Mouse (Mus musculus) hindlimb bud, embryonic 11.5 days (tissue): ENCODE measurements at regions not wholly inside any gene's neighbourhood (a gene's known extent, or its start where the extent isn't known, plus 50 kb on each side); places are given as distances from the start of the nearest gene placed in this dataset.
"Not testable (repeated sequence)": the region's sequence is repeated elsewhere in the genome, so short reads cannot be mapped to it uniquely, and the experiment has no call there.

ENCODE experiments used
- DNase-seq: peaks from one replicate; pipeline ENCODE4 v3.0.0-alpha.2; 2012; ENCODE audit warnings: low read depth, low spot score; ENCODE audit errors: extremely low spot score

DNA sequence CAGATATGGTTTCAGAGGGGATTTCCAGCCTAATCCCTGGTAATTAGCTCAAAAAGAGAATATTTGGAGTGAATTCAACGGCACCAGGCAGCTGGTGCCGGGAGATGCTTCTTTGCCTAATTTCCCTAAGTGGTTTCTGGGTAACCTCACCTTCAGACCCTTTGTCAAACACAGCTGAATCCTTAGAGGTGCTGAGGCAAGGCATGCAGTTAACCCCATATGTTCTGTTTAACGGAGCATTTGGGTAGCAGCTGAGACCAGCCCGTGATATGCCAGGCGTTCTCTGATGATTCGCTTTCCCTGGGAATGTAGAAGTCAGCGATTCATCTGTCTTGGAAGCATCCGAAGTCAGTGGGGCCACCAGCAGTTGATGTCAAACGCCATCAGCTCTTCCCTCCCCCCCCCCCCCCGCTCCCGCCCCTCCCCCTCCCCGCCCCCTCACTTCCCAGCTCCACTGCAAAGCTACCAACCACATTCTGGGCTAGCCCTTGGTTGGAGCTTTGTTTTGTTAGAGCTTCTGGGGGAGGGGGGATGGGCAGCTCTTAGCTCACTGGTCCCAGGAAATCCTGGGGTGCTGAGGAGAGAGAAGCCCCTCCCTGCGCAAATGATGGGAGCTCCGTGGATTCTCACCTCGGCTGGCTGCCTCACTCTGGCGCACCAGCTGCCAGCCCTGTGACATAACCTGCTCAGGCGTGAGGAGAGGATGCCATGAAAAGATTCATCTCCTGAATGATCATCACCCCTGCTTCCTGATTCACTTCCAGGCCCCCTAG lies 214.5 kb upstream of the Gm10131 start:
- no peak for DNase-seq

DNA sequence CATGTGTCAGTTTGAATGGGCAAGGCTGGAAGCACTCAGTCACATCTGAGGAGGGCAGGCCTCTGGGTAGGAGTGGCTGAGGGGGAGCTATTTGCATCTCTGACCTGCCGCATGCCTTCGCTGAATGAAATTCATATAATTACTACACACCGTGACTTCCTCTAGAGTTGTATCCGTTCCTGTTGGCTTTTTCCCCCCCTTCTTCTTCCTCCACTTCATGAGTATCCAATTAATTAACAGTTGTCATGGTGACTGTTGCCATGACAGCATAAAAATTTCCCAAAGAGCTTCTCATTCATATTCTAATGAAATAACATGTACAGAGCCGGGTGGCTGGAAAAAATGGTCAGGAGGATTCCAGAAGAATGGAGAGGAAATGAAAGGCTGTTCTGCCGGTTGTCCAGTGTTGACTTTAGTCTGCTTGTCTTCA lies 208.6 kb upstream of the Gm10131 start:
- no peak for DNase-seq

DNA sequence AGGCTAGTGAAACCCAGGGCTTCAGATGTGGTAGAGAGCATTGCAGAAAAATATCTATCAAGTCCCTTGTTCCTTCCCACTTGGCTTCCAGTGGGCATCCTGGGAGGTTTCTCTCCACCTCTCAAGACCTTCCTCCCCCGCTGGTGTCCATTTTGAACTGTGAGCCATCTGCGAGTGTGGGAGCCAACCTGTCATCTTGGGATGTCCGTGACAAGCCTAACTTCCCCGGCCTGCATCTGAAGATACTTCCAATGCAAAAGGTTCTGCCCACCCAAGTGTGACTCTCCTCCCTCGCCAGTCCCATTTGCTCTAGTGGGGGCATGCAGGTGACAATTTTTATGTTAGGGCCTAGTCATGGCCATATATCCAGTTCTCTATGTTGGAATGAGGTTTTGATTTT lies 208.2 kb upstream of the Gm10131 start:
- no peak for DNase-seq

DNA sequence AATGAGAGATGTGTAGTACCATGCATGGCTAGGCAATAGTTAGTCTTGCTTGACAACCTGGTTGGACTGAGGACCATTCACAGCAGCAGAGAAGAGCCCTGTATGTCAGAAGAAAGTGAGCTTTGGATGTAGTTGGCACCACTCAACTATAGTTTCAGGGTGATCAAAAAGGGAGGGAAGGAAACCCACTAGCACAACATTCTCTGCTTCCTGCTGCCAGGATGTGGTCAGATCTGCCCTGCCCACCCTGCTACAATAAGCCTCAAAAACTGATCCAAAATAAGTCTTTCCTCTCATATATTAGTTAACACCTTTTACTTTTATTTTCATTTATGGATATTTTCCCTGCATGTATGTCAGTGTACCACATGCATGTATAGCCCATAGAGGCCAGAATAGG lies 203.7 kb upstream of the Gm10131 start:
- DNase-seq = no peak

DNA sequence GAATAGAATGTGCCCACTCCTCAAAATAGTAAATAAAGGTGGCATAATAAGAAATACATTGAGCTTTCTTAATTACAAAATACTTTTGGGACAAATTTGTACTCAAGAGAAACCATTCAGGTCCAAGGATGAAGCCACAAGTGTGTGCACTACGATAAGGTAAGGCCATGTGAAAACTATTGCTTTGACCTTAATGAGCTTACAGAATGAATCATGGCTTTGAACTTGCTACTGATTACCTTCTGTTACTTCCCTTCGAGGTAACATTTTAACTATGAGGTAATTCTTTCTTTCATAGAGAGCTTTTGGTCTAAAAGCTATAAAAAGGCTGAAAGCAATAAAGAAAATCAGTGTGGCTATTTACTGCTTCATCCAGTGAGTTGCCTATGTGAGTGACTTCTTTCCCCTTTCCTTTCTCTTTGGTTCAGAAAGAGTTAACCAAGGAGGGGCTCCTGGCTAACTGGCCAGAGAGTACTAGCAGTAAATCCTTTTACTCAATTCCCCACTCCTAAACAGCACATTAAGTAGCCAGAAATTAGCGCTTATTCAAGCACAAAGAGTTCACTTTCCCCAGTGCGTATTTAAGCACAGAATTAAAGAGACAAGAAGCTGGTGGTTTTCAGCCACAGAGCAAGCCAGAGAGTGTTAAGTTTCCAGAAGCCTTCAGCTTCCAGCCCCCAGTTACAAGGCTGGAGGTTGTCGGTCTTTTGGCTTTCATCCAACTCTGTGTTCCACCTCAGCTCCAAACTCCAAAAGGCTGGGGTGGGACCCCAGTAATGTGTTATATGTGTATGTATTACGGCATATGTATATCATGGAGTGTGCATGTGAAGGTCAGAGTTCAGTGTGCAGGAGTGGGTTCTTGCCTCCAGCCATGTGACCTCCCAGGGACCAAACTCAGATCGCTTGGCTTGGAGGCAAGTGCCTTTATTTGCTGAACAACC lies 194.3 kb upstream of the Gm10131 start:
- DNase-seq = no peak

DNA sequence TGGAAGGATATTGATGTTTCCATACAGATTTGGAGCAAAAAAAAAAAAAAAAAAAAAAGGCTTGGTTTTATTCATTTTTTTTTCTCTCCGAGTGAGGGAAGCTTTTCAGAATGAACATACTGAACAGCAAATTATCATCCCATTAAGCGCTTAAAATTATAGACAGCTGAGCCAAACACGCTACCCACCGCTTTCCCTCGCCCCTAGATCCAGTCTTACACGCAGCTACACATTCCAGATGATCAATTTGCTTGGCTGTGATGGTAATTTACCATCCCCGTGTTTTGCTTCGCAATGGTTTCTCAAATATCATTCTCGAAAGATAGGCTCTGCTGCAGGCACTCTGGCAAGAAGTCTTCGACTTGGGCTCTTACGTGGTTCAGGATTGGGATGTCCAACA lies 192.3 kb upstream of the Gm10131 start:
- no peak for DNase-seq

DNA sequence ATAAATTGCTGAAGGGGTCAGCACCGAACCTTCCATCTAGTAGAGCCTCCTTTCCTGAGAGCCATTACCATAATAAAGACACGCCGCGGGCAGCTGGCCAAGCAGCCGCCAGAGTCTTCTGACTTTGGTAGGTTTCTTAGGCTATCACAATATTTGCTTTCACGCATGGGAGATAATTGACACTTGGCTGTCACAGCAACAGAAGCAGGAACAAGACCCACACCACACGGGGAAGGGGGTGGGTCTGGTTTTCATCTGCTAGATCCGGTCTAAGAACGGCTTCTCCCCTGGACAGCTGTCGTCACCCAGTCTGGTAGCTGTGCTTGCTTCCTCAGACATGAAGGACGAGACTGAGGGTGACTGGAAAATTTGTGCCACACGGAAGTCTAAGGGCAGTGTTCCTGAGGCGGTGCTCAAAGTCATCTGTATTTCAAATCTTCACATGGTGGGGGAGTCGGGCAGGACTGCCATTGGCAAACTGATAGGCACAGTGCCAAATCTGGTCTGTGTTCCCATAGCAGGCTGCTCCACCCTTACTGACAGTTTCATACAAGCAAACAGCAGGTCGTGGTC lies 188.9 kb upstream of the Gm10131 start:
- DNase-seq = no peak

DNA sequence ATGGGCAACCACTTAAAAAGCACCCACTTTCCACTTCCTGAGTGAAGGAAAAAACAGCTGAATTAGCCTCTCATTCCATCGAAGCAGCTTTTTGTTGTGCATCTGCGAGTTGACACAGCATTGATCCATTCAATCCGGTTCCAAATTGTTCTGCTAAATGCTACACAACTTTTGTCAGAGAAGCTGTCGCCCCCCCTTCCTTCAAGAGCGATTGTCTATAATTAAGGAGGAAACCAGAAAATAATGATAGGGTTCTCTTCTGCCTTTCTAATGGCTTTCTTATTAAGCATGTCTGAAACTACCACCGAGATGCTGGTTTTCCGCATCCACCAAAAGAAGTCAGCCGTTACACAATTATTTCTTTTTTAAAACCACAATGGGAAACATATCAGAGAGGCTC lies 183.2 kb upstream of the Gm10131 start:
- DNase-seq = no peak

DNA sequence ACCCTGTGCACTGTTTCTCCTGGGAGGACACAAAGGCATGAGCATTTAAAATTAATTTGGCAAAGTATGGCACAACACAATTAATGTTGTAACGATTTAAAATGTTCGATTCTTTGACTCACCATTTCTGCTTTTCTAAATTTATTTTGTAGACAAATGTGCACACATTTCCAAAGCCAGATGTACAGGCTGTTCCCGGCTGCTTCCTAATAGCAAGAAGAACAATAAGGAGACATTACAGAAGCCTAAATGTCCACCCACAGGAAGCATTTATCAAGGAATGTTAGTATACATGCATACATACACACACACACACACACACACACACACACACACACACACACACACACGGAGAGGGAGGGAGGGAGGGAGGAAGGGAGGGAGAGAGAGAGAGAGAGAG lies 179.1 kb upstream of the Gm10131 start:
- no peak for DNase-seq

DNA sequence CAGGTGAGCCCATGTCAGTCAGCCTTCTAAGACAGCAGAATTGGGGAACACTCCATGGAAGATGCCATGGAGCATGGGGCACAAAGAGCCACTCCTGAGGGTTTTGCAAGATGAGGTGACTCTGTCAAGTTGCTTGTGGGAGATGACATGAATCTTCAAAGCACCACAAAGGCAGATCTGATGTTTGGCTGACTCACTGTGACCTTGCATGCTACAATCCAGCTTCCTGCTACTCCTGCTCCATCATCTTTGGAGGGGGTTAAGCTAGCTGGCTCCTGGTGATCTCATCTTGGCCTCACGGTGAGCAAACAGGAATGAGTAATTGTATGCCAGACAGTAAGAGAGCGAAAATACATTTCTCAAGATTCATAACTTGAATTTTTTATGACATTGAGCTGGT lies 176.3 kb upstream of the Gm10131 start:
- DNase-seq = no peak

DNA sequence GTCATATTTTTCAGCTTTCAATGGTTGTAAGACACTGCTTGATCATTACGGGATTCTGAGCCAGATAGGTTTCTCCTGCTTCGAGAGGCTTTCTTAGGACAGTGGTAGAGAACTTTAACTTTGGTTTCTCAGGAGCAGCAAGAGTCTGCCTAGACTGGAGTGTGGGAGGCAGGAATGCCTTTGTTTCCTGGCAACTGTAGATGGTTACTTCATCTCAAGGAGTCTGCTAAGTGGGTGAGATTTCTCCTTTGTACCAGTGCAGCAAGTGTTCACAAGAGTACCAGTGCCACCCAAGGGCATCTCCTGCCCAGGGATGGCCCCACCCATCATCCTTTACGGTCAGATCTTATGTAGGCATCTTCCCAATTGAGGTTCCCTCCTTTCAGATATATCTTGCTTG lies 173.0 kb upstream of the Gm10131 start:
- DNase-seq = no peak

DNA sequence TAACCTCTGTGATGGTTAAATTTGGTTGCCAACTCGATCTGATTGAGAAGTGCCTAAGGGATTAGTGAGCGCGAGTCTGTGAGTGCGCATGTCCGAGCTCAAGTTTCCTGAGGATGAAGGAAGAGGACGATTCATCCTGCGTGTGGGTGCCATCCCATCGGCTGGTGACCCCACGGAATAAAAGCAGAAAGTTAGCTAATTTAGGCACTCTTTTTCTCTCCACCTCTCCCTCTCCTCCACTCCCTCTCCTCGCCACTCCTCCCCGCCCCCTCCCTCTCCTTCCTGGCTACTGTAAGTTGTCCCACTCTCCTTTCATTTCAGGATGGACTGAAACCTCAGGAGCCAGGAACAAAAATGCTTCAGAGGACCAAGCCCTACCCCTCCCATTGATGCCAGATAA lies 168.9 kb upstream of the Gm10131 start:
- no peak for DNase-seq

DNA sequence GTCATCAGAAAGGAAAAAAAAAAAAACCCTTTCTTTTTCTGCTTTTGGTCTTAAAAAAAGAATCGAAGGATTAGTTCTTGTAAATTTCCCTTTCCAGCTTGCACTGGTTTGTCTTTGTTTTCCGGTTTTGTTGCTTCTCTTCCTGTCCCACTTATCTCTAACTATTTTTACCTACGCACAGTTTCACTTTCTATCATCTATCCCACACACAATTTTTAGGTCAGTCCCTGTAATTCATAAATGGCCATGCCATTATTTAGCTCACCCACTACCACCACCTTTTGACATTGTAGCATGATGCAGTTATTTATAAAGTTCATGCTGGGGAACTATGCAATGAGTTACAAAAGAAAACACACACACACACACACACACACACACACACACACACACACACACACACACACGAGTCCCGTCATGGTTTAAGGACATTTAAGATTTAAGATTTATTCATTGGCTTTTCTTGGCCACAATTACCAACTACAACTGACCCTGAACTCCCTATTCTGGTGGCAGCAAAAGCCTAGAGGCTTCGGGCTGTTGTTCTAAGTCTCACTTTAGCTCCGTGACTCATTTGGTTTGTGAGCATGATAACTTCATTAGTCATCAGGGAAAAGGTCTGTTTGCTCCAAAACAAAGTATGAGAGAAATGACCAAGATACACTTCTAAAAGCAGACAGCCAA lies 164.6 kb upstream of the Gm10131 start:
- DNase-seq = no peak

DNA sequence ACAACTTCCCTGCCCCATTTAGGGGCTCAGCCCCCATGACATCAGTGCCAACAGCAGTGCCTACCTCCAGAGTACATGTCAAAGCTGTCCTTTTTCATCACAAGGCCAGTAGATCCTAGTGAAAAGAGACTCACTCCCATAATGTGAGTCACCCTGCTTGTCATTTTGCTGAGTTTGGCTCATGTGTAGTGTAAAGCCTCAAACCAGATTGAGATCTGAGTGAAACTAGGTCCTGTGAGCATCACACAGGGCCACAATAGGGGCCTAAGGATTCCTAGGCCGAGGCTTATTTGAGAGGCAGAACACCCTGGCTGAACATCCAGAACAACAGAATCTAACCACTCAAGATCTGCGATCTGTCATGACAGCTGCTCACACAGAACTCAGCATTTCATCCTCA lies 163.3 kb upstream of the Gm10131 start:
- not testable (repeated sequence) for DNase-seq

DNA sequence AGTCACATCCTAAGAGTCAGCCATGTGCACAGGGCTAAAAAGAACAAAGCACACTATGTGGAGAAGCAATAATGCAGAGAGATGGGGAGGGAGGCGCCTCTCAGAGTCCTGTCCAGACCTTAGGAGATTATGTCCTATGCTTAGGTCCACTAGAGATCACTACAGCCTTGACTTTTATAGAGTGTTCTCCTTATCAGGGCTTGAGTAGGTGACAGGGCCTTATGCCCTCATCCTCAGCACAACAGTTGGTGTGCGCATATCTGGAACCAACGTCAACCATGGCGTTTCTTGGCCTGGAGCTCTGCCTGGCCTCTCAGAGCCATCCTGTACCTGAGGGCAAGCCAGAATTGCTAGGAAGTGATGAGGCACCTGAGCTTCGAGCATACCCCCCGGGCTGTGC lies 162.6 kb upstream of the Gm10131 start:
- DNase-seq = no peak

DNA sequence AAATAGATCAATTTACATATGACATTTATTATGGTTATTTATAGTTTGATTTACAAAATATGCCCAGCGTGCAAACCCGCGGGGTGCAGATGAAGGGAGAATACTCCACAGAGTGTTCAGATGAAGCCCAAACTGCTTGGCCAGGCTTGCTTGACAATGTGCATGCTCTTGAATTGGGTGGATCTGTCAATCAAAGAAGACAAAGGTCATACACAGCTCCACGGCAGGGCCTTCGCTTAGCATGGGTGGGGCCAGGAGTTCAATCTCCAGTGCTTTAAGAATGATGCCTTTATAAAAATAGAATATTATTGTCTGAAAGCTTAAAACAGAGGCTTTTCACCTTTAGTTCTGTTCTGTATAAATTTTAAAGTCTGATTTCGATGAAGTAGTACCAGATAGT lies 158.3 kb upstream of the Gm10131 start:
- DNase-seq = no peak

DNA sequence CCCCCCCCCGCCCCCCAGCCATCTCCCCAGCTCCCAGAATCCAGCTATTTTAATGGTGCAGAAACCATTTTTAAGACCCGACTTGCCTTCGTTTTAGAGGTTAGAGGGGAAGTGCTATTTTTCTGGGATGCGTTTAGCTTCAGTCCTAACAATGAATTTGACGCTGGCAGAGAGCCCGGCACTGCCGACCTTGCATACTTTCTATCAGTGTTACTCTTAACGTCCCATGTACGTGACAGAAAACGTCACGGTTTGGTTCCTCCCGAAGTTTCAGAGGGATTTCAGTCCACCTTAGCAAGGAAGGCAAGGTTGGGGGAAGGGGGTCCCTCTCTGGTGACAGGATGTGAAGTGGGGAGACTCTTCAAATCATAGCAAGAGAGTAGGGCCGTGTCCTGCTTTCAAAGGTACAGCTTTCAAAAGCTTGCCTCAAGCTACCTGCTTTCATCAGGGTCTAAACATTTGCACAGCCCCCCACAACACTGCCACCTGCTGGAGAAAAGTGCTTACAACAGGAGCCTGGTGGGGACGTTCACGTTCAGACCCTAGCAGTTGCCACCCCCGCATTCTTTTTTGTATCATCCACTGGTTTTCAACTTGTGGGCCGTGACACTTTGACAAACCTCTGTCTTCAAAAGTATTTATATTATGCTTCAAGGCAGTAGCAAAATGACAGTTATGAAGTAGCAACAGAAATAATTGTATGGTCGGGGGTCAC lies 157.4 kb upstream of the Gm10131 start:
- DNase-seq = no peak

DNA sequence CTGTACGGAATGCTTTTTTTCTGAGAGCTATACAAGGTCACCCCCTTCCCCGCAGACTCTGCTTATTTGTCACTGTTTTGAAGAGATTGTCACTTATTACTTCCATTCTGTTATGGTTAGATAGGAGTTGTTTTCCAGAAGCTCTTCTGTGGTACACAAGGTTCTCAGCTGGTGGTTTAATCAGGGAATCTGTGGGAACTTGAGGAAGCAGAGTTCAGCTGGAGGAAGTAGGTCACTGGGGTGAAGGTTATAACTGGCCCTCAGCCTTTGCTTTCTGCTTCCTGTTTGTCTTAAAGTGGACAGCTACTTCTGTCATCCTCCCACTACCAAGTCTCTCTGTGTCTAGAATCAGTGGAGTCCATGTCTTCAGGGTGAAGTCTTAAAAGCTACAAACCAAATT lies 143.4 kb upstream of the Gm10131 start:
- DNase-seq = no peak

DNA sequence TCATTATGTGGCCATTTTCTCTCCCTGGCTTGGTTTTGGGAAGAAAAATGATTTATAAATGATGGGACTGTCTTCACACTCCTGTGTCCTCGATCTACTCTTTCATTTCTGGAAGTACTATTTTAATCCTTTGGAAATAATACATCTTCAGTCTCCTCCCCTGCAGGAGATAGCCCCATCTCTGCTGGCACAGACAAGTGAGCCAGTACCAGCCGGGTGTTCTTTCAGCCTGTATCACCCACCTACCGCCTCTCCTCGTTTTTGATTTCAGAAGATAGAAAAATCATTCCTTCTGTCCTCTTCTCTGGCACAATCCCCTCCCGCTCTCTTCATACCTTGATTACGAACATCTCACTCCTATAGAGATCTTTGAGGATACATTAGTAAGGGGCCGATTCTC lies 140.4 kb upstream of the Gm10131 start:
- DNase-seq = no peak

DNA sequence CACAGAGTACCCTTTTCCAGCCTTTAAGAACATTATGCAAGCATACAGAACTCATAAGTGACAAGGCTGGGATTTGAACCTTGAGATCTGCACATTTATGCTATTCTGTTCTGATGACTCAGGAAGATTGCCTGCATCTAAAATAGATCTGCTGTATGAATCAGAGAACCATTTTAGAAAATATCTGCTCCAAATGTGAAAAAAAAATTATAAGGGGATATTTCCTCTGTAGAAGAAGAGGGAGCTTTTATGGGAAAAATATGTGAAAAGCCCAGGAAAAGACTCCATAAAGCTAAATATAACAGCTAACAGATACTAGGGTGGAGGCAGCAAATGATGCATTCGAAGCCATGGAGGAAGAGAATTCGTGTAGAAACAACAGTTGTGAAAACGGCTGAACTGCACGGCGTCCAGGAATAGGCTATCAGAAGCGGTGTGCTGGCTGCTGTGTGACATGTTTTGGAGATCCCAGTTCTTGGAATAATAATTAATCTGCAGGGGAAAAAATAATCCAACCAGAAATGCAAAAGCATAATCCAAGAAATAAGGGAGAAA lies 127.9 kb upstream of the Gm10131 start:
- DNase-seq = no peak
